Mouse (Mus musculus) cerebellum, postnatal 4 days (tissue): Measurements from ENCODE around the gene D7Ertd443e.

Experiments
- DNase-seq, 2 experiments: peaks; one replicate each; pipeline ENCODE4 v3.0.0; 2022; ENCODE audit warnings: low spot score in 2 of 2, mixed read lengths in 1 of 2

The D7Ertd443e gene

DNA sequence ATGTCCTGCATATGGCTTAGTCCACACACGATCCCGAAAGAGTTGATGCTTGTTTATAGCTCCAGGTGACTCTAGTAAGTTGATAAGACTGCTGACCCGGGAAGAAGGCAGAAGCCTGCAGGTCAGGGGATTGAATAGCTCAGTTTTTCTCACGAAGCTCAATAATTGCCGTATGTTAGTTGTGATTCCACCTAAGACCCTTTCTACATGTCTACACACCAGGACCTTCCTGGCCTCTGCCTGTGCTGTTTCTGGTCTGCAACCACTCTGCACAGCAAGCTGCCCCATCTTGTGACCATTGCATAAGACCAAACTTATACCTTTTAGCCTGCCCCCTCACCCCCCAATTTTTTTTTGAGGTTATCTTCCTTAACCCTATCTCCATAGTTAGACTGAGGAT, 96.3 kb downstream of the D7Ertd443e start:
- no peak for DNase-seq

DNA sequence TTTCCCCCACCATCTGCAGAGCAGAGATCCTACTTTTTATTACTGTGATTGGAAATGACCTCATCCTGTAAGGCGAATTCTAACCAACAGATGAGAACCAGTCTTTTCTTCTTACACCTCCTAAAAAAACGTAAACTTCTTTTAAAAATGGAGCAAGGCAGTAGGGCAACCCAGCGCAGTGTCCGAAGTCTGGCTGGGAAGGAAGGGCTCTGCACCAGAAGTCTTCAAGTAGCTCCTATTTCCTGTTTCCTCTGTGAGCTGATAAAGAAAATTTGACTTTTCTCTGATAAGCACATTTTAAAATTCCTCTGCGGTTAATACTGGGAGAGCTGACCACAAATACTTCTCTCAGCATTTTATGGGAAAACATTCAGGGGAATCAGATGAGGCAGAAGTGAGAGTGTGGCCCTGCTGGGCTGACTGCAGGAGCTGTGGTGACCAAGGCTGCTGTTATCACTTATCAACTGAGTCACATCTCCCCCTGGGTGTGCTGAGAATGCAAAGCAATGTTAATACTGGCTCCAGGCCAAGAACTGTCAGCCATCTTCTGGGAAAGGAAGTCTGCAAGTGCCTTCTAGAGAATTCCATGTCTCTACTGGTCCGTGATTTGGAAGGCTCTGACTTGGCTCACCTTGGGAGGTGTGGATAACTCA, 97.8 kb downstream of the D7Ertd443e start:
- no peak for DNase-seq

DNA sequence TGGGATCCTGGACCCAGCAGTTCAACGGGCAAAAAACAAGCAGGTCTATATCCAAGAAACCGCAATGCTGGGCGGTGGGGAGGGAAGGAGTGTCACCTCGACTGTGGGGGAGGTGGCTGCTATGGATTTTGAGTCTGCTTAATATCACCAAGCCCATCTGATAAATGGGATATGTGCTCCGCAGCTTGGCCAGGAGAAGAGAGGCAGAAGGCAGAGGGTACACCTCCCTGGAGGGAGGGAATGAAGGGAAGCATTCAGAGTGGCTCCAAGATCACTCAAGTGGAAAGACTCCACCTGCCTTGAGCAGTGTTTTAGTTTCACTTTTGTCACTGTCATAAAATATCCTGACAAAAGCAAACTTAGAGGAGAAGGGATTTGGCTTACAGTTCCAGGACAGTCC, 112.5 kb downstream of the D7Ertd443e start:
- DNase-seq = no peak

DNA sequence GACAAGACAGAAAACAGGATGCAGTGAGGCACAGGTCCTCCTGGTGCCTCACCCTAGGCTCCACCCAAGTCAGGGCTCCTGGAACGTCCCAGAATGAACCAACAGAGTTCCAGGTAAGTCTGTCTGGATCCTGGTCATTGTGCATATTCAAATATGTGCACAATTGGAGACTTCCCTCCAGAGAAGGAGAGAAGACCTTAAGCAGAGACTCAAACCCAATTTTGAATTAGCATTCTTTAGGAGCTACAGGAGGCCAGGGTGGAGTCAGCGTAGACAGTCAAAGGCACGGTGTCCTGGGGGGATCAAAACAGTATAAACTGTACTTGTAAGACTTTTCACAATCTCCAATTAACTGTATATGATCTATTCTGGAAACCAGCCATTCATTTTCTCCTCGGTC, 113.0 kb downstream of the D7Ertd443e start:
- no peak for DNase-seq

DNA sequence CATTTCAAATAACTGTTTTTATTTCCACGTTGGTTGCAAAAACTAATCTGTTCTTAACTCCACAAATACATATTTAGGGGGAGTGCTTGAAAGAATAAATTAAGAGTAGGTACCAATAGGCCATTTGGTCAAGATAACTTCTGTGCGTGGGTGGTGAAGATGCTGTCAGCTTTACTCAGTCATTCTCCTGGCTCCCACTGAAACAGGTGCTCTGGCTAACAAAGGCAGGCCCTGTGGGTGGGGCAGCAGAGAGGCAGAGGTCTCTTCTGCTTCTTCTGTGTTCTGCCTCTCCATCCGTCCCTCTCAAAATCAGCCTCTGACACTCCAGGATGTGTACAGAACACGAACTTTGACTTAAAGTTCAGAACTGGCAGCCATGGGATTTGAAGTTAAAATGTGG, 119.7 kb downstream of the D7Ertd443e start:
- DNase-seq = no peak

DNA sequence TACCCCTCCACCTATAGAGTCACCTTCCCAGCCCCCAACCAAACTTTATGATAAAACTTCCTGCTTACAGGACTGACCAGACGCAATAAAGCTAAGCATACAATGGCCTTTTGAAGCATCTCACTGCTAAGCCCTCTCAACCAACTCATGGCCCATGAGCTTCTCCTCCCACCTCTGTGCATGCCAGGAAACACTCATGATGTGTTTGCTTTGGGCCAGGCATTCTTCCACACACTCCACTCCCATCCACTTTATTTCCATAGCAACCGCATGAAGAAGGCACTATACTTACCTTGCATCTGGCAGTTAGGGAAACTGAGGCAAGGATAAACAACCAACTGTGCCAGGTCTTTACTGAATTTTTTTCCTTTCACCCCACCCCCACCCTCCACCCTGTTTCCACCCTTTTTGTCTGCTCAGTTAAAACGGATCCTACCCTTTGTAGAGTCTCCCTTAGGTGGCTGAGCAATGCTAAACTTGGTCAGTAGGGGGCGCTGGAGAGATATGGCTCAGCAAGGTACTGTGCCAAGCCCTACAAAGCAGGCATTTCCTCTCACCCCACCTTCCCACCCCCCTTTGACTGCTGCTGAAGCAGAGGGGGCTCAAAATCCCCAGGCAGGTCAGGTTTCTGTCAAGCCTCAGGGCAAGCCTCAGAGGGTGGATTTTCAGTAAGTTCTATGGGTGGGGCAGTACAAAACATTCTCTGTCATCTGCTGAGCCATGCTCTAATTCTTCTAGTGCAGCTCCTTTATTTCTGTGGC, 122.1 kb downstream of the D7Ertd443e start:
- DNase-seq = peak; percentile 34 to 70

DNA sequence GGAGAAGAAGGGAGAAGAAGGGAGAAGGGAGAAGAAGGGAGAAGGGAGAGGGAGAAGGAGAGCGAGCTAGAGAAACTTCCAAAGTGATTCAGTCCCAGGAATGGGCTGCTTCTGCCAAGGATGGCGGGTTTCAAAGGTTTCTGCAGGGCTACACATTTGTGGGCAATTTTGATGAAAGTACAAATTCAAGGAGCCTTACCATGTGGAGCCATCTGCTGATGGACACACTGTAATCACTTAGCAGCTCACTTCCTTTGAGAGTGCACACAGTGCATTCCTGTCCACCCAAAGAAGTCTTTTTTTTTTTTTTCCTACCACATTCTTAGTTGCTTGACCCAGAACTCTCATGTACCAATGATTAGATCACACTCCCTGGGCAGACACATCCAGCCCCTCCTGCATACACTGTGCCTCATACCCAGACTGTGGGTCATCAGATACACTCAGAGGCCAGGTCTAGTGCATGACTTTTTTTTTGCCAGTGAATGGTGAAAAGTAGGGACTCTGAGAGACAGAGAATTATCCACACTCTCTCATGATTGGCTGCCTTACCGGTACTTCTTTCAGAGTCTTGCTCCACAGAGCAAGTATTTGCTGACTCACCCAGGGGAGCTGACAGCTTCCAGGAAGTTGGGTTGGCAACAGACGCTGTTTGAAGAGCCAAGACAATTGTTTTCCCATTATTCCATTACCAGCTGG, 124.3 kb downstream of the D7Ertd443e start:
- no peak for DNase-seq

DNA sequence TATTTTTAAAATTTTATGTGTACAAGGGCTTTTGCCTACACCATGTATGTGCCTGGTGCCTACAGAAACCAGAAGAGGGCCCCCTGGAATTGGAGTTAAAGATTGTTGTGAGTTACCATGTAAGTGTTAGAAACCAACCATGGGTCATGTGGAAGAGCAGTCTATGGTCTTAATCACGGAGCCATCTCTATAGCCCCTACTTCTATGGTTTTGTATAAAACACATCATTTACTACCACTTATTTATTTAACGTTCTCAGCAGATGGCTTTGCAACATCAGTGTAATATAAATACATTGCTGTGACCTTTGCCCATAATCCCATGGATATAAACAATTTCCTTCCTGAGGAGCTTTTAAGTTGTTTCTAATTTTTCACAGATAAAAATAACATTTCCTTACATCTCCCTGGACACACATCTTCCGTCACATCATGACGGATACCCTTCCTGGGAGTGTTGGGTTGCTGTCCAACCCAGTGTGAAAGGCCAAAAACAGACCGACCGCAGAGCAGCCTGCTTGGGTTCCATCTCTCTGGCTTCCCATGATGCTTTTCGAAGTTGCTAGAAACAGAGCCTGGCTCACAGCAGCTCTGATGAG, 135.1 kb downstream of the D7Ertd443e start:
- no peak for DNase-seq

DNA sequence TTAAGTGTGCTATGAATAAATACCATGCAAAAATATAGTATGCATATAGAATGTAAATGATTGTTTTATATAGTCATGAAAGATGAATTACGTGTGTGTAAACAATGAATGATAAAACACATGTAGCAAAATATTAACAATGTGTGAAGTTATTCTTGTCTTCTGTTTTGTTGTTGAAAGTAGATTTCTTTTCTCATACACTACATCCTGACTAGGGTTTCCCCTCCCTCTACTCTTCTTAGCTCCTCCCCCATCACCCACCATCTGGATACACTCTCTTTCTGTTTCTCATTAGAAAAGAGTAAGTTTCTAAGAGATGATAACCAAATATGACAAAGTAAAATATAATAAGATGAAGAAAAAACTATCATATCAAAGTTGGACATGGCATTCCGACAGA, 137.4 kb downstream of the D7Ertd443e start:
- no peak for DNase-seq

DNA sequence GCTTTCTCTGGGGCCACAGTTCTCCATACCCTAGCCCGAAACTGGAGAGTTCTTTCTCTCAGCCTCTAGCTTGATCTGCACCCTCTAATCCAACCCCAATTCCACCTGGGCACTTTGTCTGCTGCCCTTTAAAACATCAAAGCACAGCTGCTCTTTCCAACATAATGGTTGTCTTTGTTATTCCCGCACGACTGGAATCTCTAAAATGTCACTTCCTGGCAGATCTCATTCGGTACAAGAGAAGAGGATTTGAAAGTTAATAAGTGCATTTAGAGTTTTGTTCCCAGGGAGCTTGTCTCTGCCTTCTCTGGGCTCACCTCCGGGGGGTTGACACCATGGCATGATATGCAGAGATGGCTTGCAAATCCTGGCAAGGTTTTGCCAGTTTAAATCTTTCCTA, 138.8 kb downstream of the D7Ertd443e start:
- no peak for DNase-seq

DNA sequence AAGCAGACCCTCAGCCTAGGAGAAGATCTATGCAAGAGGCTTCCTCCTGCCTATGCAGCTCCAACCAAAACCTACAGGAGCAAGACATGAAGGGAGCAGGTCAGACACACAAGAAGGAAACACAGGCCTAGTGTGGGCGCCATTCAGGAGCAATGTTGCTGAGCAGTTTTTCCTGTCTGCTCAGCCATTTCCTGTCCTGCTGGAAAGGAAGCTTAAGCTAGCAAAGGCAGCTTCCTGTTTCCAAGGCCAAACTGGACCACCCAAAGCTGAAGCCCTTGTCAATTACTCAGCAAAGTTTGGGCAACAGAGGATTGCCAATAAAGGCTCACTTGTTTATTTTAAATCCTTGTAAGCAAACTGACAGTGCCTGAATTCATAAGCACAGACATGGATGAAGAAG, 142.7 kb downstream of the D7Ertd443e start:
- no peak for DNase-seq

DNA sequence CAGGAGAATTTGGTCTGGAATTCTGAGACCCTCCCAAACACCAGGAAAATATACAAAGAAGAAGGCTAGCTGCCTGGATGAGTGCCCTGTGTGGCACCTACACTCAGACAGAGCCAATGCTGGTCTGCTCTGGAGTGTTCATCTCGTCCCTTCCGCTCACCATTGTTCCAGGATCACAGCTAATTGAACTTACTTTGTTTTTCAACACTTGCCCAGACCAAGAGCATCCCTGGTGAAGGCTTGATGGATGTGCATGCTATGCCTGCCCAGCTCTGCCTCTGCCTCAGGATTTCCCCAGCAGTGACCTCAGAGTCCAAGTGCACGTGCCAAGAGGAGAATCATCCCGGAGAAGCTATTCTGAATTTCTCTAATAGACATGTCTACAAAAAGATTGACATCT, 144.2 kb downstream of the D7Ertd443e start:
- DNase-seq = no peak

DNA sequence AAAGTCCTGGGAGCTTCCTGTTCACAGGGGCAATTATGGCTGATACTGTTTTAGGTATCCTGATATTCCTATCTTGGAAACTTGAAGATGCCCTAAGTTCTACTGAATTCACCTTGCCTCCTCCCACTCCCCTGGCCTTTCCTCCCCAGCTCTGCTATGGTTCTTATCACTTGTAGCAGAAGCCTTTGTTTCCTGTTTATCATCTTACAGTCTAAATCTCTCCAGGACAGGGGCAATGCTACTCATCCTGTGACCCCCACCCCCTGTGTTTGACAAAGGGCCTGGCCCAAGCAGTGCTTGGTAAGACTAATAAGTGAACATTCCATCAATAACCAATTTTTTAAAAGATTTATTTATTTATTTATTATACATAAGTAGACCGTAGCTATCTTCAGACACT, 144.9 kb downstream of the D7Ertd443e start:
- DNase-seq = no peak

DNA sequence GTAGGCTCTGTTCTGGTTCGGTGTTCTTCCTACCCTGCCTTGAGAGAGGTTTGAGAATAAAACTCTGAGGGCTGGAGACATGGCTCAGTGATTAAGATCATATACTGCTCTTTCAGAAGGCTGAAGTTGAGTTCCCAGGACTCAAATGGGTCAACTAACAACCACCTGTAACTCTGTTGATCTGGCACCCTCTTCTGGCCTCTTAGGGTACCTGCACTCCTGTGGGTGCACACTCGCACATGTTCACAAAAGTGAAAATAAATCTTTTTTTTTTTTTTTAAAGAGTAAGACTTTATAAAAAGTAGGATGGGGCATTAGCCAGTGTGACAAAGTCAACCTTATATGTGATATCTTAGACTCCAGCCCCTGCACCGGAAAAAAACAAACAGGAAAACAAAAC, 146.6 kb downstream of the D7Ertd443e start:
- no peak for DNase-seq

DNA sequence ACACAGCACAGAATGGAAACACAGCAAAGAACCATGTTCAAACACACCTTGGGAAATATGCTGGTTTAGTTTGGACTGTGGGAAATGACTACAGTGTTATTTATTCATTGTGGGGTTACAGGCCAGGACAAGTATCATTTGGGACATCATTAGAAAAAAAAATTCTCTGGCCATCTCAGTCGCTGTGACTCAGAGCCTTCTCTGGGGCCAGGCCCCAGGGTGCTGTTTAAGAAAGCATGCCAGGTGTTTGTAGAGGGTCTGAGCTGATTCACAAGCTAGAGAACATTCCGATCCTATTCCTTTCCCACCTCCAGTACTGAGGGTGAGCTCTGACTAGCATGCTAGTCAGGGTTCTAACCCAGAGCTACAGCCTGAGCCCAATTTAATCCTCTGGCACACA, 148.1 kb downstream of the D7Ertd443e start:
- no peak for DNase-seq

DNA sequence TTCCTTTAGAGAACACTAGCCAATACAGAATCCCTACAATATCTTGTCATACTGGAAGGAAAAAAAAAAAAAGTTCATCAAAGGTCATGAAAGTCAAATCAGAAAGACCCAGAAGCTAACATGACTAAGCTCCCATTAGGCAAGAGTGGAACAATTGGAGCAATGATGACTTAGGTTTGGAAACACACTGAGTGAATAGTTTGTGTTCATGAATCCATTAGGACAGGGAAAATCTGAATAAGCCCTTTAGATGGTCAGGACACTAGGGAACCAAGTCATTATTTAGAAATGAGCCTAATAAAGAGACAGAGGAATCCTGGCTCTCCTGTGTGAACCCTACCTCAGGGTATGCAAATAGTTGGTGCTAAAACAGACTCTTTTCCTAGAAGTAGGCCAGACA, 148.7 kb downstream of the D7Ertd443e start:
- DNase-seq = no peak

DNA sequence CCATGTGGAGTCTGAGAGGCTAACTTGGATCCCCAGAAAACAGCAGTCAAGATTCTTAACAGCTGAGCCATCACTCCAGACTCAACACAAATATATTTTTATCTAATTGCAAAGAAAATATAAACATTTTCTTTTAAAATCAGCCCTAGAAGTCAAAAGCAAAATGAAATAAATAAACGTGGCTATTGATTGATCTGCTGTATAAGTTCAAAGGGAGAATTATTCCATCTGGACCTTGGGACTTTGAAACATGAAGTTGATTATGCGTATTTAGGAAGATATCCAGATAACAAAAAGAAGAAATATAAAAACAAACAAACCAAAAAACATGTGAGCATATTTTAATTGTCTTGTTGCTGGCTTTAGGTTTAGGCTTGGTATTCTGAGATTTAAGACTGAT, 149.9 kb downstream of the D7Ertd443e start:
- no peak for DNase-seq

DNA sequence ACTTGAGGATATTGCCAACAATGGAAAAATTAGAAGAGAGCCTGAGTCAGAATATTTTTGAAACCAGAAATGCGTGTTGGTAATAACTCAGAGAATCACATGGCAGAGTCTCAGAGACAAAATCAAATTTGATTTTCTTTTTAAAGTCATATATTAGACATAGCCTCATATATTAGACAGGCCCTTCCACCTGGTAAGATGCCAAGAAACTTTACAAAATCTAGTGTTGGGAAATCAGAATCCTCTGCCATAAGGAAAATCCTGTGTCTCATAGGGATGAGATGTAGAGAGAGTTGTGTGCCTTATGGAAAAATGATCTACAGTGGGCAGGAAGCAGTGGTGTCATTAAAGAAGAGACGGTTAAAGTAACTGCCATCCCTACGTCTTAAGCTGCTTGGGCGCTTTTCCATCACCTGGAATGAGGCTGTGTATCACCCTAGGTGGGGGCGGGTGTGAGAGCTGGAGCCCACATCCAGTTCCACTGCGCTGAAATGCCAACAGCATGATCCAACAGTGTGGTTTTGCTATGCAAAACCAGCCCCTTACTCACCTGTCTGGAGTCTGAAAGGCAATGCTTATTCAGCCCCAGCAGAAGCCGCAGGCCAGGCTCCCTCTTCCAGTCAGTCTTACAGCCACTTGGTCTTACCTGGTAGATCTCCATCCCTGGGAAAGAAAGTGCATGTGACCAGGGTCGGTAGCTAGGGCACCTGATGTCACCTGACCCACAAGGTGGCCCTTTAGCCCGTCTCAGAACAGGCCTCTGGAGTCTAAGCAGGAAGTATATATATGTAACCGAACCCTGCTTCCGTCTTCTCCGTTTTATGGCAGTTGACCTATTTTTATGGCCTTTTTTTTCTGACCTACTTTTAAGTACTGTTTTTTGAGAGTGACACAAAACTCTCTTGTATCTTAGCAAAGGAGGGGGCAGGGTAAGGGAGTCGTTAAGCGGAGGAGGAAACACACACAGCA, 153.8 kb downstream of the D7Ertd443e start, which contains the start of gene Adam12:
Gene Adam12 (minus strand): TSS at position 769 of the 969 bp plus-strand sequence.
- DNase-seq = no peak

DNA sequence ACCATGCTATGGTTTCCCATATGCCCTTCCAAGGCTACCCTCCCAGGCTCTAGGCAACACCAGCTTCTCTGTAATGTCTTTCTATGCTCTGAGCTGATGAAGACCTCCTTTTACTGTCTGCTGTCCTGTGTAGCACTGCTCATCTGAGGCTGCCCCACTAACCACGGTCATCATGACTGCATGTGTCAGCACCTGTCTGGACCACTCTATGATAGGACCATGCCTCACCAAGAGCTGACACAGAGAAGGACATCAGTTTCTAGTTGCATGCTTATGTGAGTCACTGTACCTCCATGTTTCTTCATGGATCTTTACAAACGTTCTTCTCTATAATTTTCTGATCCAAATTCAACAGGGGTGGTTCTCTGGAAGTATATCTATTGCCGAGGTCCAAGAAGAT, 154.8 kb downstream of the D7Ertd443e start:
- no peak for DNase-seq

DNA sequence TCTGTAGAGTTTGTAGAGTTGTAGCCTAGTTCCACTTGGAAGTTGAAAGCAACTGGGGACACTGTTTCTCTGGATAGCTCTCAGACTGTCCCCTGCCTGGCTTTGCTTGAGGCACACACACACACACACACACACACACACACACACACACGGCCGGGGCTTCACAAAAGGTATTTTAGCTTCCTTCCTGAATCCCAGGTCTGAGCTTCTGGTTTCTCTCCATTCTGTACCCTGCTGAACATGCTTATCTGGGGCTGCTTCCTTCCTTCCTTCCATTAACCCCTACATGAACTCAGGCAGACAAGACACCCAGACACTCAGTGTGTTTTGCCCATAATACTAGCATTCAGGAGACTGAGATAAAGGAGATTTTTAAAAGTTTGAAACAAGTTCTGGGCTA, 155.6 kb downstream of the D7Ertd443e start:
- no peak for DNase-seq

DNA sequence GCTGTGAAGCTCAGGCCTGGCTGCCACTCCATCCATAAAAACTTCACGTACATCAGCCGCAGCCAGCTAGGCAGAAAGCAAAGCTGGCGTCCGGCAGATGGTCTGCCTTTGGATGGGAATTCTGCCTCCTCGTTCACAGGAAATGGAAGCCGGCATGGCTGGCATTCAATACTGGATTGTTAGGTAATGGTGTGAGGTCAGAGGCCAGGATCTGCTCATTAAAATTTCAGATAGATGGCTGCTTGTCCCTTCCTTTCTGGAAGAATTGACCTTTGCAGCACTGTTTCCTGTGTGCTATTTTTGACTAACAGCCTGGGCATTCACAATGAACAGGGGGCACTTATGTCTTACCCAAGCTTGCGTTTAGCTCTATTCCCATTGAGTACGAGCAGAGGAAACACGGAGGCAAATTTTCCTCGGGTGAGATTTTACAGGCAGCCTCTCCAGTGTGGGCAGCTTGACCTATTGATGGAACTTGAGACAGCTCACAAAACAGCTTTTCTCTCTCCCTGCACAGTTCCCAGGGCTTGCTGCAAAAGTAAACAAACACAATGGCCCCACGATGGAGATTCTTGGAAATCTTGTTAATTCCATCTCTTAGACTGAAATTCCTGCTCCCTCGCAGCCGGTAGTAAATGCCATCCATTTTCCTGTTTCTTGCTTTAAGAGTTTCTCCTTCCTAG, 157.5 kb downstream of the D7Ertd443e start:
- peak in 1 of 2 experiments; percentile 42 for DNase-seq
